Mouse (Mus musculus) lung, adult 18-20 months (tissue): Measurements from ENCODE around the gene Uroc1.
A peak's percentile ranks its signal among the peaks of the same experiment; 100 is the strongest.

Experiments
- DNase-seq, 2 experiments: peaks; one replicate each; pipeline ENCODE4 v3.0.0; 2022; ENCODE audit warnings: mixed read lengths in 2 of 2

Uroc1 gene

DNA sequence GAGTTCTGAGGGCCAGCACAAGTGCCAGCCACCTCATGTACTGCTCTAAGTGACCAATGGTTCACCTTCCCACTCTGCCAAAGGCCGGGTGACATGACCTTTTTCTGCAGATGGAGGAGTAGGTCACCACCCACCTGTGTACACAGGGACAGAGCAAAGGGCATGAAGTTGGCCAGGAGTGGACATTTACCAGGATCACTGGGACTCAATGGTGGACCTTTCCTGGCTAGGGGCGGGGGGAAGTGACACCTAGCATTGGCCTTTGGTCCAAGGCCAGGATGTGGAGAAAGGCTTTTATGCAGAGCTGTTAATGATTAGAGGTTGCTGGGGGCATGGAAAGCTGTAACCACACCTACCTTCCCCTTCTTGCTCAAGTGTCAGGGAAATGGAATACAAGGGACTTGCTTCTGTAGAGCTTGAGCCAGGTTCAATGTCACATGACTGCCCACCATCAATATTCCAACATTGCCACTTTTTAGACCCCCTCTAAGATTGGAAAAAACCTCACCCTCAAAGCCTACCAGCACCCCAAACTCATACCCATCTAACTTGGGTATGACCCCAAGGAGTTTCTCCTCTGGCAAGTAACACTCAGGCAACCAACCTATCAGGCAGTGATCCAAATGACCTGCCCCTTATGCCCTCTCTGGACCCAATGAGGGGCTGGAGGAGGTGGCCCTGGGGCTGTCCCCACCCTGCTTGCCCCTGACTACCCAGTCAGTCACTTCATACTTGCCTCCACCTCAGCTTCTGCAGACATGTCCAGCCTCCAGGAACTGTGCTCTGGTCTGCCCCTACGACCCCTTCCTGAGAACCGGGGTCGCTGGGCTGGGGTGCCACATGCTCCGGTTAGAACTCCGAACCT lies at the start of gene Uroc1:
Gene Uroc1, plus strand, starts transcription at position 724 of the 865 bp plus-strand sequence.
- no peak for DNase-seq

DNA sequence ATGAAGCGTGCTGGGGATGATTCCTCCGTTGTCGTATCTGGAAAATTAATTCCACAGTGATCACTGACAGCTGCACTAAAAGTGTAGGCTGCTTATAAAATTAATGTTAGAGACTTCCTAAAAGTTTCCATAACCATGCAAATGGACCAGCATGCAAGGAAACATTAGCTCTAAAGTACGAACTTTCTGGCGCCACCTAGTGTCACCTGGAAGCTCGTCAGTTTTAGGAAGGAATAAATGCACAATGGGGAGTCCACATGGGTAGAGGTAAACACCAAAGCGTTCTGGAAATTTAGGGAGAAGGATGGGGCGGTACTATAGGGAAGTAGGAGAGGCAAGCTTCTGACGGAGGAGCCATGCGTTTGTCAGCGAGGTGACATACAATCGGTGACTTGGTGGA lies 44.8 kb upstream of the Uroc1 start:
- DNase-seq = no peak

DNA sequence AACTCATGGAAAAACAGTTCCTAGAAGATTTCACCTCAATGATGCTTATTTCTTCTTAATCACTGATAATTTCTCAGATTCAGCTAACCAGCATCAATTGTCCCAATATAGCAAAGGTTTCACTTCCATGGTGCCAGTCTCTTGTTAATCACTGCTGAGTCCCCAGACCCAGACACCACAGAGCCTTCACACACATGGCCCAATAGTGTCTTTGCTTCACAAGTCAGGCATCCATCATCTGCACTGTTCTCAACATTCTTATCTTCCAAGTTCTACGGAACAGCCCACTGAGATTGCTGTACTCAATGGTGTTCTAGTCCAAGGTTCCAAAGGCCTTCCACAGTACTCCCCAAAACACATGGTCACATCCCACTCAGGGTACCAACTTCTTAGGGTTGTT lies 32.2 kb upstream of the Uroc1 start, which contains the start of gene BC048671:
Gene BC048671, plus strand, starts transcription at position 301 of the 400 bp plus-strand sequence.
- no peak for DNase-seq

DNA sequence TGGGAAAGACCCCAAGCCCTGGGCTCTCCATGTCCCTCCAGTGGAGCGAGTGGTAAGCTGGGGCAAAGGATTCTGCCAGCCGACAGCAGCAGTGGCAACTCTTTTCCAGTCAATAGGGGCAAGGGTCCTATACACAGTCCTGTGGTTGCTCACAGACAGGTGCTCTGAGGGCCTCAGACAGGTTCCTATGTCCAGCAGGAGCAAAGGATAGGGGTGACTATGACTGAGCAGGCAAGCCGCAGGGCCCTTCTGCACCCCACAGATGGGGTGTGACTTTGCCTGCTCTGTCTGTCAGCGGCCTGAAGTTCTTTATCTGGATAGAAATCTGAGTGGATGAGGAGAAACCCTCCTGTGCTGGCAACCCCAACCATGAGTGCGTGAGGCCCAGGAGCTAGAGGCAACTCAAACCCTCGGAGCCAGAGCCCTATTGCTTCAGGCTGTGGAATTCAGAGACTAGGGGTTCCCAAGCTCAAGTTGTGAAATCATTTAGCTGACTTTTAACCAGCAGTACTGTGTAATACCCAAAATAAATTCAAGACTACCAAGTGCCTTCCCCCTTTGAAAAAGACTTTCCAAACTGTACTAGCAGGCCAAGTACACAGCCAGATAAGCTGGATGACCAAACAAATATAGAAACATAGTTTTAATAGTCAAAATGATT lies 26.6 kb upstream of the Uroc1 start:
- no peak for DNase-seq

DNA sequence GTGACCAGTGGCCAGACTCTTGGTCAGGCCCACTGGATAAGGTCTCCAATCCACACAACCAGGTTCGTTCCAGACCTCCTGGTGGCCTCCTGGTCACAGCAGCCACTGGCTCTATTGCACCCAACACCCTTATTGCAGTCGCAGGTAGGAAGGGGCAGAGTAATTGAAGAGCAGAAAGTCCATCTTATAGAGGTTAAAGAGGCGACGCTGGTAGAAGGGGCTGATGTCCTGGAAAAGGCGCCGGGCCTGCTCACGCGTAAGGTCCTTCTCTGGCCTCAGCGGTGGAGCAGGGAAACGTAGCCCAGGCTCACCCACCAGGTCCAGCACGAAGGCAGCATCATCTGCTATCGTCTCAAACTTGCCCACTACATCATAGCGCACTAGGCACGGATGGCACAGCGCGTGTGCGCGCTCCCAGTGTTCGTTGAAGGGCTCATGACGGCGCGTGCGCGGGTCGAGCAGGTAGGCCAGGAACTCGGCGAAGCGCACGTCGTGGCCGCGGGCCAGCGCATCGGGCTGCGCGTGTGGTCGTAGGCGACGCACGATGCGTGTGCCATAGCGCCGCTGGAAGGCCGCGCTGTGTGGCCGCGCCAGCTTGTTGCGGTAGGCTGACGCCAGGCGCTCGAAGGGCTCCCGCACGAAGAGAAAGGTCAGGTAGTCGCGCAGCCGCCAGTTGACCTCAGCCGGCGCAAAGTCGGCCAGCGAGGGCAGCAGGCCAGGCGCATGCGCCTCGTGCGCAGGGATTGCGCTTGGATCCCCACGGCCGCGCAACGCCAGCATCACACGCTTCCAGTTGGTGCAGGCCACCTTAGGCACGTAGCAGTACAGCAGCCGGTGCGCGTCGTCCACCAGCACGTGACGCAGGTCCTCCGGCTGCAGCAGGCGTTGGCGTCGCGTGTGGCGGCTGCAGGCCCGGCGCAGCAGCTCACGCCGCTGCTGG lies 24.0 kb upstream of the Uroc1 start:
- no peak for DNase-seq

DNA sequence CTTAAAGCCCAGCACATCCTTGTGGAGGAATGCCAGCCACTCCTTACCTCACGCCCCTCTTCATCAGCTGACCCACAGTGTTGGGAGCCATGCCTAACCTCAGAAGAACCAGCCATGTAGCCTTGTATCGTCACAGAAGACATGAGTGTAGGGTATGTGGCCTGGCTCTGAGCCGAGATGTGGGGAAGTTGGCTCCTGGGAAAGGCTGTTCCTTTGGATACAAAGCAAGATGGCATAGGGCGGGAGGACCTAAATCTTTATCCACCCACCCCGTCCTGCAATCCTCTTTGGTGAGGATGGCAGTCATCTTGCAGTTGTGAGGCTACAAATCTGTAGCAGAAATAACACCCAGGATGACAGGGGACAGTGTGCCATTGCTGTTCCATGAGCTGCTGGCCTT lies 17.1 kb upstream of the Uroc1 start:
- no peak for DNase-seq

DNA sequence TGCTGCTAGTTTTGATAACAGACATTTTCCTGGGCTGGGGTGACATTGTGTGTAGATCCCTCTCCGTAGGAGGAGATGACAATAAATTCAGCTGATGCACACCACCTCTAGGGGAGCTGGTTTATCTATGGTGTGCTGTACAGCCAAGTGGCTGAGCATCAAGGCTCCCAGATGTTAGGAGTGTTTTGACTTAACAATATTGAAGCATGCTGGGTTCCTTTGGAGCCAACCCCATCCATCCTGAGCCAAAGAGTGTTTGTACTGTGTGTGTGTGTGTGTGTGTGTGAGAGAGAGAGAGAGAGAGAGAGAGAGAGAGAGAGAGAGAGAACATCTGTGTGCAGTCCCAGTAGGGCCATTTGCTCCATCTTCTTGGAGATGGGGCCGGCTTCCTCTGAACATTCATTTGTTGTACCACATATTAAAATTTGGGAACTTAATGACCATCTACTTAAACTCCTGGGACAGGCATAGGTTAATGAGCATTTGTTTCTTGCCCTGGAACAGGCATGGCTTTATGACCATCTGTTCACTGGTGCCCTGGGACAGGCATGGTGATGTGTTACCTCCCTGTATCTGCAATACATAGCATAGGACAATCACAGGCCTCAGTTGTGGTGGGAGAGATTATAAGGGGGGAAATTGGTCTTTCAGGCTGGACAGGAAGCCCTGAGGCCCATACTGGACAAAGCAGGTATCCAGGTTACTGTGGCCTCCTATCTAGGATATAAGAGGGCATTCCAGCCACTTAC lies 15.4 kb upstream of the Uroc1 start:
- DNase-seq = no peak

DNA sequence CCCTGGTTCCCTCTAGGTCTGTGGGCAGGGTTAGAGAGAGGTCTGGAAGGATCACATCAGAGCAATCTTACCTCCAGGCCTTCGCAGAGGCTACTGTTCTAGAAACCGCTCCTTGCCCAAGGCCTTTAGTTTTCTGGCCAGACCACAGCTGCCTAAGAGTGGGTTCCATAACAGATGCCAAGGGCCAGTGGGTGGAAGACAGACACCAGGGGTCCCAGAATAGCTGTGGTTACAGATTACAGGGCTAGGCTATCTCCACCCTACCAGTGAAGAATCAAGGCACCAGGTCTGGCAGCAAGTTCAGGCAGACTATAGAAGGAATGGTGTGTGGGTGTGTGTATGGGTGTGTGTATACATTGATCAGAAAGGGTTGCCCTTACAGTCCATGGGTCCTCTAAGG lies 14.1 kb upstream of the Uroc1 start:
- no peak for DNase-seq

DNA sequence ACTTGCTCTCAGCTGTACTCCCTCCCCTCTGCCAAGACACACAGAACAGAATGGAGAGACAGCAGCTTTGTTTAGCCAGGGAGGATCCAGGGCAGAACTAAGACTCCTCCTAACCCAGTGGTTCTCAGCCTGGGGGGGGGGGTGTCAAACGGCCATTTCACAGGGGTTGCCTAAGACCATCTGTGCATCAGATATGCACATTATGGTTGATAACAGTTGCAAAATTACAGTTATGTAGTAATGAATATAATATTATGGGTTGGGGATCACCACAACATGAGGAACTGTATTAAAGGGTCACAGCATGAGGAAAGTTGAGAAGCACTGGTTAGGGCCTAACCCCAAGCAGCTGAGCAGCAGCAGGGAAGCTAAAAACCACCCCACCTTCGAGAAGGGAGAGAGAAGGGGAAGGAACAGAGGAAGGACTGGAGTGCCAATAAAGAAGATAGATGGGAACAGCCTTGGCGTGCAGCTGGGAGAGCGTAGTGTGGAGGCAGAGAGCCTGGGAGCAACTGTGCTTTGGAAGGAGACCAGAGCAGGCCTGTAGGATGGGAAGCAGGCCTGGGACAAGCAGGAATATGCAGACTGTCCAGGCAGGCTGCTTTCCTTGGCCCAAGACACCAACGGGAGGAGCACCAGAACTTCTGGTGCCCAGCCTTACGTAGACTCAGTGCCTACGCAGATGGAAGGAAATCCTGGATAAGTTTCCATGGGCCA lies 13.5 kb upstream of the Uroc1 start:
- DNase-seq = no peak

DNA sequence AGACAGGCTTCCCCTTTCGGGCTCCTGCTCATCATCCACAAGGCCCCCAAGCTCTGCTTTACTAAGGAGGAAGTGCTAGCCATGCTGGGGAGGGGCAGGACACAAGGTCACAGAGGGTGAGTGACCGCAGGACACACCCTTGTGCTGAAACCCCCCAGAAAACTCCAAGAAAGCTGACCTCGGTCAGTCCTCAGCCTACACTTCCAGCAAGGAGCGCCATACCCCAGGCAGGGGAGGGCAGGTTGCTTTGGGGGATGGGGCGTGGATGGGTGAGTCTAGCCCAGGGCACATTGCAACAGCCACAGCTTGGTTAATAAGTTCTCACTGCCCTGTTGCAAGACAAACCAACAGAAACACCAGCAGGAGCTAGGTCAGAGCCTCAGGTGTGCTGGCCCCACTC lies 12.7 kb upstream of the Uroc1 start:
- no peak for DNase-seq

DNA sequence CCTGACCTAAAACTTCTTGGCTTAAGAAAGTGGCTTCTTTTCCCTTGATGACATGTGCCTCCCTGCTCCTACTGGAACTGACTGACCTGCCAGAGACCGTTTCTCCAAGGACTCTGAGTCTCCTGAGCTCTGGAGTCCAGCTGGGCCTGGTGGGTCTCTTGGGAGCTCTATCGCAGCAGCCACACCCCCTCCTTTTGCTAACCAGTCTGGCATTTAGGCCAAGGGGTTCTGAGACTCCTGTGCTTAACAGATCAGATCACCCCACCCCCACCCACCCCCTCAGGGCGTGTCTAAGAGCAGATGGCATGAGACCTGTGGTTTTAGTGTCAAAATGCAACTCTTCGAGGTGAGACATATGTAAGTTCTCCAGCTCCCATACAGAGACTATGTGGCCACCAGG lies 11.3 kb upstream of the Uroc1 start:
- no peak for DNase-seq

DNA sequence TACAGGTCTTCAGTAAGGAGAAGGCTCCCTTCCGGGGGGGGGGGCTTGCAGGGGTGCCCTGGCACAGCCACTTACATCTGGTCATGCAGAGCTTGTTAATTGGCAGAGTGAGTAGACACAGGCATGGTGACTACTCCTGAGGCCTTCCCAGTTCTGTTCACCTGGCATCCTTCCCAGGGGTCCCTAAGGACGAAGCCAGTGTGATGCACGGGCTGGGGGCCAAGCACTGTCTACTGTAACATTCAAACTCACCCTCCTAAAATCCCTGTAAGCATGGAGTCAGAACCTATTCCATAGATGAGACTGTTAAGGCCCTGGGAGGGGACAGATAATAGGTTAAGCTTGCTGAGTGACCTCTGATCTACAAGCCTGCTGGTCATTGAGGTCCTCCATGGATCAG lies 9.1 kb upstream of the Uroc1 start:
- DNase-seq = no peak

DNA sequence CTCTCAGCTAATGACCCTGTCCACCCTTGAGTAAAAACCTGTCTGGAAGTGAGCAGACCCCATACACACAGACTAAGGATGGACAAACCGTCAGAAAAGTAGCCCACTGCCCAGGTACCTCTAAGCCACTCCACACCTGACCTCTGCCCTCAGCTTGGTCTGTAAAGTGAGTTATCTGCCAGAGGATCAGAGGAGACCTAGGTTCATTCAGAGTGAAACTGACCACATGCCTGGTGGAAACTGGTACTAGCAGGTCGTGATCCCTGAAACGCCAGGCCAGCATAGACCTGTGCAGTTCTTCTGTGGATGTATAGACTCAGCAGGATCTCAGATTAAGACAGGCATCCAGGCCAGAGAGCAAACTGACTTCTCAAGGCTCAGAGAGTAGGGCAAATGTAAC lies 8.6 kb upstream of the Uroc1 start:
- DNase-seq = no peak

DNA sequence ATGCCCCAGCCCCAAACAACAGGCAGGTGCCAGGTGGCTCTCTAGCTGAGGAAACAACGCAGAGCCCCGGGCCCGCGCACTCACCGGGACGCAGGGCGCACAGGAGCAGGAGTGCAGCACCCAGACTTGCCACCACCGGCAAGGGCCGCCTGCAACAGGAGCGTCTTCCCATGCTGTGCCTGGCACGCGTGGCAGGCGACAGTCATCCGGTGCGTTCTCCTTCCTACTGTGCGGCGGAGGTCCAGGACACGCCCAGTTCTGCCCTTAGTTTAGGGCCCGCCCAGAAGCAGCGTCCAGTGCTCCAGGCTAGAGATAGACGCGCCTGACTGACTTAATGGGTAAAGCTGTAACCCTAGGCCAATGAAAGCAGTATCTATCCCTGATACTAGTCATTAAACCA lies 8.1 kb upstream of the Uroc1 start, which contains the start of gene Chst13:
Gene Chst13, minus strand, starts transcription at position 195 of the 400 bp plus-strand sequence.
- DNase-seq = peak; percentile 26 to 38

DNA sequence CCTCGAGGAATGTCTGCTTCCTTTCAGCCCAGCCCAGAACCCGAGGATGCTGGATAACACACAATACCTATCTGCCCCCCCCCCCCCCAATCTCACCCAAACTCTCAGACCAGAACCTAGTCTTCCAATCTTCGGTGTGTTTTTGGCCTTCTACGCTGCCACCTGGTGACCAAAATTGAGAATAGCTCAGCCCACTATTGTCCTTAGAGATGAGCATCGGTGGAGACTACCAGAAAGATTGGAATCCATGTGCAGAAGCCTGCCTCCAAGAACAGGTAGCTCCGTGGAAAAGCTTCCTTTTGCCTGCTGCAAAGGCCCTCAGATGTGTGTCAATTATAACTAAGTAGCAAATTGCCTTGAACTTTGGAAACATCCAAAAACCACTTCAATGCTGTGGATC lies 5.4 kb upstream of the Uroc1 start:
- no peak for DNase-seq

DNA sequence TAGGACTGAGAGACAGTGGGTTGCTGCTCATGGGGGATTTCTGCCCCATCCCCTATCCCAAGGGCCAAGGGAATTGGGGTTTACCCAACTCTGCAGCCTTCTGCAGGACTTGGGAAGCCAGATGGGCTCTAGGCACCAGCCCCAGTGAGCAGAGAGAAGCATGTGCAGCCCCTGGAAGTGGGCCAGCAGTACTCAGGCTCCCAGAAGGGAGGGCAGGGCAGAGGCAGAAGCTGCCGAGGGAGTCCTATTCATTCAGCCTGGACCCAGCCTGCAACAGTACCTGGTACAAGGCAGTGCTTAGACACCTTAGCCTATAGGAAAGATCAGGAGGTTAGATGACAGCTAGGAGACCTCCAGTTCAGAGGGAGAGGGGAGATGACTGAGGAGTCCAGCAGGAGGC lies 3.1 kb upstream of the Uroc1 start:
- no peak for DNase-seq

DNA sequence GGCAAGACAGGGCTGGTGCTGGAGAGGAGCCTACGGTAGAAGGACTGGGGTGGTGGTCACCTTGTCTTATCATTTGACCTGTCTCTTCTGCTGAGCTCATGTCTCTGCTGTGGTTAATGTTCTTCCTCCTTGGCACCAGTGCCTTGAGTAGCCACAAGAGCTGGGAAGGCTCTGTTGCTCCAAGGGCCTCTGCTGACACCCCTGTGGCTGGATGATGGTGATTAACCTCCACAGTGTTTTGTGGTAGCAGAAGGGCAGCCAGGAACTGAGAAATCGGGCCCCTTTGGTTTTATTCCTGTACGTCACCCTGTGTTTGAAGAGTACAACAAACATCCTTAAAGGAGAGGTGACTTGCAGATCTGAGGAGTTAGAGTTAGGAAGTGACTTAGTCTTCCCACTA lies 1.2 kb downstream of the Uroc1 start:
- no peak for DNase-seq

DNA sequence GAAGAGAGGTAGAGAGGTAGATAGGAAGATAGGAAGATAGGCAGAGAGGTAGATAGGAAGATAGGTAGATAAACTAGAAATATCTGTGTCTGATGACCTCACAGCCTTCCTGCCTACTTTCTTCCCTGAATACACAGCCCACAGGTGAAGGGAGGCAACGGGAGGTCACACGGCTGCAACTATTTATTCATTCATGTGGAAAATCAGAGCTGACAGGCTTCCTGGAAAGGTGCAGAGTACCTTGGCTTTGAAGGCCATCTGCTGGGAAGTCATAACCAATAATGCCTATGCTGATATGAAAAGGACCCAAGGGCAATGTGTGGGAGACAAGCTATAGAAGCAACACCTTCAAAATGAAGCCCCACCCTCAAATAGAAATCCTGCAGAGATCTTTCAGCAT lies 9.3 kb downstream of the Uroc1 start:
- no peak for DNase-seq

DNA sequence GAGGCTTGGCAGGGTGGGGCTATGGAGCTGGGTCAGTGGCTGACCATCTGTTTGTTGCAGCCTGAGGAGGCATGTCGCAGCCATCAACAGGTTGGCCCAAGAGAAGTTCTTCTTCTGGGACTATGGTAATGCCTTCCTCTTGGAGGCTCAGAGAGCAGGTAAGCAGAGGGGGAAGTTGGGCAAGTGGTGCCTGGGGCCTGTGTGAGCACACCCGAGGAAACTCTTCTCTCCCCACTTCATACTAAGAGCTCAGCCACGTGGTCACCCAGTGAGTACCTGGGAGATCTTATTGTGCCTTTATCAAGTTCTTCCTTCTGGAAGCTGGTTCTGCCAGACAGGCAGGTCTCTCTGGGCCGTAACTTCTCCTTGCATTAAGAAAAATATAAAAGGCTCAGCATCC lies 14.1 kb downstream of the Uroc1 start:
- peak; percentile 49 to 66 for DNase-seq

DNA sequence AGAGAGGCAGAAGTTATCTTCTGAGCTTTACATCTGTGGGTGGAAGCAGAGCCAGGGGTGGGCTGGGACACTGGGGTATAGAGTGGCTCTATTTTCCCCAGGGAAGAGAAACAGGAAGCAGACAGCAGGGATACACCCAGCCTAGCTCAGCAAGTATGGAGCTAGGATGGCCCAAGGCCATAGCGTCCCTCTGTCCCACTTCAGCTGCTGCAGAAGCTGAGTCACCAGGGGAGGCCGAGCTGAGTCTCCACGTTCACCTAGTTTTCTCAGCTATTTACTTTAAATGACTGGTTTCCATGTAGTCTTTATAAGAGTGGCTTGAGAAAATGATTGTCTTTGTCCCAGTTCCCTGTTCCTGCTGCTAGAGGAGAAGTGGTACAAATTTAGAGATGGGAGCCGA lies 15.4 kb downstream of the Uroc1 start:
- DNase-seq = no peak

DNA sequence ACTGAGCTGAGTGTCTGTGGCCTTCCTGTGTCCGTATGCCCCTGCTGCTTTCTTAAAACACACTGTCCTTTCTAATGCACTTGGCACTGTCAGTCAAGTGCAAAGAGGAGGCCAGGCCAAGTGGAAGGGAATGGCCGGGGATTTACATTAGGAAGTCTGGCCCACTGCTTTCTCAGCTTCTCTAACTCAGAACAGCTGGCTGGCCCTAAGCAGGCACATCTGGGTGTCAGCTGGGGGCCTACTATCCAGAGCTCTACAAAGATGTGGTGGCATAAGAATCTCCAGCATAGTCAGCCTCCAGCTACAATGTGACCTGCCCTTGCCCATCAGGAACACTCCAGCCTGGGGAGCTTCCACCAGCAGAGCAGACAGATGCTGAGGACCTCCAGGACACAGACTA lies 16.9 kb downstream of the Uroc1 start:
- no peak for DNase-seq

DNA sequence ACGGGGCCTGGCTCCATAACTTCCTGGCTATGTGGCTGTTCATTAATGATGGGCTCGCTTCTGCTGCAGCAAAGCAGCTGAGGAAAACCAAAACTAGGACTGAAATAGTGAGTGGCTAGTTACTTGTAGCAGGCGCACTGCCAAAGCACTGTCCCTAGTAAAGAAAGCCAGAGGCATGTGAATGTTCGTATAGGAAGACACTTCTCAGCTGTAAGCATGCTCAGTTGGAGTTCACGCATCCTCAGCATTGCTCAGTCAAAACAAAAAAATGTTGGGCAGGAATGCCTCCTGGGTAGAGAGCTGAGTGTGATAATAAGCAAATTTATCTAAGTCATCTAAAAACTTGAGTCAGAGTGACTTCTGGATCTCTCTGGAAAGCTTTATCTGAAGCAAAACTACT lies 25.1 kb downstream of the Uroc1 start:
- no peak for DNase-seq
